Mouse (Mus musculus) limb, embryonic 10.5 days (tissue): ENCODE measurements around the gene Med18. TPM values are rescaled to one million over a fixed set of nuclear protein-coding genes. Genes with fewer than 3 reads are reported as not detected.

Experiments
- DNase-seq: peaks from one replicate; pipeline ENCODE4 v3.0.0-alpha.2; 2017; ENCODE audit warnings: low spot score
- H3K27ac ChIP-seq: fragments of 300-500 bp; sonication (generic); 2 replicates; pipeline ENCODE4 v1.5.1; 2016; ENCODE audit warnings: mild to moderate bottlenecking
- H3K27me3 ChIP-seq: fragments of 300-500 bp; sonication (generic); 2 replicates; pipeline ENCODE4 v1.6.1; 2016; ENCODE audit warnings: low read depth, mild to moderate bottlenecking; ENCODE audit not compliant: poor library complexity, severe bottlenecking
- H3K36me3 ChIP-seq: fragments of 300-500 bp; sonication (generic); 2 replicates; pipeline ENCODE4 v1.6.1; 2016; ENCODE audit warnings: mild to moderate bottlenecking, moderate library complexity
- H3K4me1 ChIP-seq: fragments of 300-500 bp; sonication (generic); 2 replicates; pipeline ENCODE4 v1.6.1; 2016
- H3K4me3 ChIP-seq: fragments of 300-500 bp; sonication (generic); 2 replicates; pipeline ENCODE4 v1.5.1; 2016; ENCODE audit warnings: mild to moderate bottlenecking, moderate library complexity
- H3K9me3 ChIP-seq: fragments of 300-500 bp; sonication (generic); replicated peaks from 2 replicates; pipeline ENCODE4 v1.6.1; 2016; ENCODE audit warnings: mild to moderate bottlenecking
- whole genome bisulfite sequencing: fragments of 180-500 bp; shearing (Covaris S2); methylation state at CpG from one replicate; pipeline ENCODE4 v1.1.7; 2016; 5-methylcytosine and 5-hydroxymethylcytosine counted together
- polyA plus RNA-seq: library from polyadenylated mRNA; unstranded; fragments of >200 nt; fragmentation: Nextera tagmentation; extraction: Ambion mirVana; gene quantifications from 2 replicates; pipeline ENCODE4 v1.2.1, GENCODE M21; 2016

Med18 gene
- 37.2 and 40.6 TPM in 2 replicates for polyA plus RNA-seq

GRCm38 (mm10) chr4:132463430-132464254 lies at the start of gene Med18:
Gene Med18, minus strand, starts transcription at chr4:132463921.
- H3K27ac ChIP-seq = peak within 1 kb of the TSS; percentile 80
- H3K4me3 ChIP-seq = peak within 1 kb of the TSS; percentile 74
- H3K27me3 ChIP-seq = no peaks in the 10 kb centered on the region
- no peaks in the 10 kb centered on the region for H3K9me3 ChIP-seq
- peak; percentile 96 for DNase-seq
- WGBS = under 1% methylated on average over 44 of the region's 44 CpGs
- peaks cover 18% of the 10 kb centered on the region for H3K4me1 ChIP-seq
- peaks cover 36% of the 10 kb centered on the region for H3K36me3 ChIP-seq

GRCm38 (mm10) chr4:132512080-132512479 lies 48.4 kb upstream of the Med18 start:
- Histone ChIP-seq H3K4me3 (no peak overlapping the region), H3K27ac (no peak overlapping the region), H3K36me3 (no peaks in the 10 kb centered on the region), H3K27me3 (no peaks in the 10 kb centered on the region), H3K9me3 (no peaks in the 10 kb centered on the region), H3K4me1 (peaks cover 40% of the 10 kb centered on the region)
- 79% methylated on average over 3 of the region's 3 CpGs for WGBS
- DNase-seq = no peak

- peak; percentile 93 for DNase-seq
- H3K27ac ChIP-seq = peak within 1 kb of the TSS; percentile 83
- no peaks in the 10 kb centered on the region for H3K9me3 ChIP-seq
- H3K4me3 ChIP-seq = peak within 1 kb of the TSS; percentile 79
- no peaks in the 10 kb centered on the region for H3K36me3 ChIP-seq
- no peaks in the 10 kb centered on the region for H3K27me3 ChIP-seq
- WGBS = under 1% methylated on average over 32 of the region's 32 CpGs
- H3K4me1 ChIP-seq = peaks cover 41% of the 10 kb centered on the region
These were observed 46.7 kb upstream of the Med18 start, which contains the start of gene Sesn2 for GRCm38 (mm10) chr4:132510352-132510798. Gene Sesn2, minus strand, starts transcription at chr4:132510501.

GRCm38 (mm10) chr4:132509621-132510296 lies 46.0 kb upstream of the Med18 start:
- under 1% methylated on average over 52 of the region's 52 CpGs for WGBS
- peaks cover 38% of the 10 kb centered on the region for H3K4me1 ChIP-seq
- H3K27ac ChIP-seq = peak overlapping the region; percentile 83
- peak; percentile 87 for DNase-seq
- peak overlapping the region; percentile 79 for H3K4me3 ChIP-seq
- H3K9me3 ChIP-seq = no peaks in the 10 kb centered on the region
- H3K36me3 ChIP-seq = no peaks in the 10 kb centered on the region
- no peaks in the 10 kb centered on the region for H3K27me3 ChIP-seq

- H3K36me3 ChIP-seq = no peaks in the 10 kb centered on the region; the same call in 1 of the 2 replicates
- DNase-seq = no peak
- H3K4me1 ChIP-seq = peaks cover 26% of the 10 kb centered on the region
- H3K27ac ChIP-seq = no peak overlapping the region
- no peak overlapping the region for H3K4me3 ChIP-seq
- 29% methylated on average over 2 of the region's 2 CpGs for WGBS
- H3K27me3 ChIP-seq = no peaks in the 10 kb centered on the region
- H3K9me3 ChIP-seq = no peaks in the 10 kb centered on the region
These were observed 43.5 kb upstream of the Med18 start for GRCm38 (mm10) chr4:132507210-132507609.

- peaks cover 26% of the 10 kb centered on the region for H3K4me1 ChIP-seq
- 77% methylated on average over 6 of the region's 6 CpGs for WGBS
- no peak overlapping the region for H3K27ac ChIP-seq
- H3K27me3 ChIP-seq = no peaks in the 10 kb centered on the region
- H3K36me3 ChIP-seq = no peaks in the 10 kb centered on the region; the same call in 1 of the 2 replicates
- no peak for DNase-seq
- no peak overlapping the region for H3K4me3 ChIP-seq
- no peaks in the 10 kb centered on the region for H3K9me3 ChIP-seq
These were observed 42.5 kb upstream of the Med18 start for GRCm38 (mm10) chr4:132506250-132506649.

- no peak for DNase-seq
- Histone ChIP-seq H3K27me3 (no peaks in the 10 kb centered on the region), H3K9me3 (no peaks in the 10 kb centered on the region), H3K4me1 (peaks cover 26% of the 10 kb centered on the region), H3K36me3 (no peaks in the 10 kb centered on the region; the same call in 1 of the 2 replicates), H3K27ac (no peak overlapping the region), H3K4me3 (no peak overlapping the region)
- 46% methylated on average over 10 of the region's 10 CpGs for WGBS
These were observed 42.1 kb upstream of the Med18 start for GRCm38 (mm10) chr4:132505800-132506199.

- 69% methylated on average over 6 of the region's 6 CpGs for WGBS
- Histone ChIP-seq H3K27me3 (no peaks in the 10 kb centered on the region), H3K4me3 (no peak overlapping the region), H3K27ac (no peak overlapping the region), H3K4me1 (peaks cover 21% of the 10 kb centered on the region), H3K36me3 (no peaks in the 10 kb centered on the region; the same call in 1 of the 2 replicates), H3K9me3 (no peaks in the 10 kb centered on the region)
- no peak for DNase-seq
These were observed 41.5 kb upstream of the Med18 start for GRCm38 (mm10) chr4:132505034-132505738.

- H3K27ac ChIP-seq = no peak overlapping the region
- H3K36me3 ChIP-seq = peaks cover 14% of the 10 kb centered on the region
- no peak for DNase-seq
- H3K4me1 ChIP-seq = peaks cover 8% of the 10 kb centered on the region
- 86% methylated on average over 11 of the region's 11 CpGs for WGBS
- H3K9me3 ChIP-seq = no peaks in the 10 kb centered on the region
- no peak overlapping the region for H3K4me3 ChIP-seq
- H3K27me3 ChIP-seq = no peaks in the 10 kb centered on the region
These were observed 39.6 kb upstream of the Med18 start for GRCm38 (mm10) chr4:132503344-132503743.

- 93% methylated on average over 6 of the region's 6 CpGs for WGBS
These were observed 37.9 kb upstream of the Med18 start for GRCm38 (mm10) chr4:132501639-132502038.

GRCm38 (mm10) chr4:132494271-132494918 lies 30.7 kb upstream of the Med18 start:
- 94% methylated on average over 20 of the region's 20 CpGs for WGBS
- peaks cover 61% of the 10 kb centered on the region for H3K36me3 ChIP-seq

More at GRCm38 (mm10) chr4:132501639-132502038, 37.9 kb upstream of the Med18 start:
- Histone ChIP-seq H3K9me3 (no peaks in the 10 kb centered on the region), H3K4me3 (no peak overlapping the region), H3K4me1 (no peaks in the 10 kb centered on the region), H3K27ac (no peak overlapping the region), H3K27me3 (no peaks in the 10 kb centered on the region), H3K36me3 (peaks cover 31% of the 10 kb centered on the region)
- DNase-seq = no peak

More at GRCm38 (mm10) chr4:132494271-132494918, 30.7 kb upstream of the Med18 start:
- DNase-seq = no peak
- Histone ChIP-seq H3K4me1 (peaks cover 5% of the 10 kb centered on the region; the same call in 1 of the 2 replicates), H3K27ac (no peak overlapping the region), H3K27me3 (no peaks in the 10 kb centered on the region), H3K4me3 (no peak overlapping the region), H3K9me3 (no peaks in the 10 kb centered on the region)
